Mouse (Mus musculus): ENCODE measurements at regions not wholly inside any gene's neighbourhood (a gene's known extent, or its start where the extent isn't known, plus 50 kb on each side); places are given as distances from the start of the nearest gene placed in this dataset.

GRCm38 (mm10) chr7:114963206-114963605, 219.7 kb downstream of the Insc start:
- TF ChIP-seq CTCF (IDR thresholded peaks at IDR 0.05; ENCODE audit: low read depth) (no peak), EP300 (IDR thresholded peaks at IDR 0.05; ENCODE audit: low read depth) (no peak)
